Mouse (Mus musculus) embryonic fibroblast, embryonic 13.5 days (primary cell): ENCODE measurements around the gene Kif6. TPM values are rescaled to one million over a fixed set of nuclear protein-coding genes. Genes with fewer than 3 reads are reported as not detected.

ENCODE experiments used
- H3K27ac ChIP-seq: 2 replicates; pipeline ENCODE4 v1.5.1; 2012; ENCODE audit warnings: low read length, control low read depth, inconsistent platforms; ENCODE audit not compliant: insufficient read depth
- H3K4me1 ChIP-seq: 2 replicates; pipeline ENCODE4 v1.6.1; 2011; ENCODE audit warnings: low read length; ENCODE audit not compliant: control insufficient read depth, insufficient read depth
- H3K4me3 ChIP-seq: 2 replicates; pipeline ENCODE4 v1.5.1; 2011; ENCODE audit warnings: mild to moderate bottlenecking, control low read depth, low read length; ENCODE audit not compliant: insufficient read depth
- CTCF ChIP-seq: IDR thresholded peaks from 2 replicates; pipeline ENCODE4 v1.5.1; 2011; ENCODE audit warnings: mild to moderate bottlenecking, control low read depth, low read length, moderate library complexity, borderline replicate concordance; ENCODE audit not compliant: insufficient read depth
- POLR2A ChIP-seq: IDR thresholded peaks from 2 replicates; pipeline ENCODE4 v1.6.1; 2011; ENCODE audit warnings: low read depth, mild to moderate bottlenecking, control low read depth, low read length, moderate library complexity
- polyA plus RNA-seq: library from polyadenylated mRNA; stranded (reverse); fragments of >200 nt; gene quantifications from 2 replicates; pipeline ENCODE4 v1.2.4, GENCODE M21; 2011; ENCODE audit warnings: low read depth; ENCODE audit not compliant: missing spikeins, insufficient read length

Gene Kif6
- polyA plus RNA-seq, 1 experiment = 3.1 TPM

DNA sequence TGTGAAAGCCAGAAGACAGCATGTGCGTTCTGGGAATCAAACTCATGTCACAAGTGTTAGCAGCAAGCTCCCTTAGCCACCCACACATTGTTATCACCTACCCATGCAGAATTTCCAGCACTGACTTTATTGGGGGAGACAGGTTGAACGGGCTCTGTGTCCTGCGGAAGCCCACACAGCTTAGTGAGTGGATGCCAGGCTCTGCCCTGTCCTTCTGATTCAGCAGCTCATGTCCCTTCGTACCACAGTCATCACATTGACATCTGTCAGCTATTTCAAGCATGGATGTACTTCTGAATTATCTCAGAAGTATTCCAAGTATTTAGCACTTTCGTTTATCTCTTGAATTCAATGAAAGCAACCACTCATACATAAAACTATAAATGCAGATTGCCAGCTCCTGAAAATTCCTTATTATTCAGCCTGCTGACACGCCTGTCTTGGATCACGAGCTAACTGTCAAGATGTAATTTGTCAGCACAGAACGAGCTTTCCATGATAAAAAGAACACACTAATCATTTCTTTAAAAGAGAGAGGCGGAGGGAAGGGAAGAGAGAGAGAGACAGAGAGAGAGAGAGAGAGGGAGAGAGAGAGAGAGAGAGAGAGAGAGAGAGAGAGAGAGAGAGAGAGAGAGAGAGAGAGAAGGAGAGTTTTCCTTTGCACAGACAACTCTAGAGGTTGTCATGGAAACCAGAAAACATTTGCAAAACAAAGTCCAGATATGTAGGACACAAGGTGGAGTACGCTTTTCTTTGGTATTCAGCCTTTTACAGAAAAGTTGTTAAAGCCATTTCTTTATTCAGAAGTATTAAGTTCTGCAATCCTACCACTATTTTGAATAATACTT is 75.9 kb downstream of the Kif6 start:
- Histone ChIP-seq H3K4me3 (no peak overlapping the region), H3K4me1 (peaks cover 8% of the 10 kb centered on the region), H3K27ac (no peak overlapping the region)
- no peak for TF ChIP-seq CTCF
- no peak for TF ChIP-seq POLR2A

- no peak overlapping the region for H3K4me3 ChIP-seq
- peaks cover 8% of the 10 kb centered on the region for H3K4me1 ChIP-seq
- H3K27ac ChIP-seq = no peak overlapping the region
- TF ChIP-seq POLR2A (no peak), CTCF (no peak)
Observed at GRCm38 (mm10) chr17:49691455-49691805, 76.5 kb downstream of the Kif6 start.

GRCm38 (mm10) chr17:49693206-49693605 is 78.3 kb downstream of the Kif6 start:
- H3K4me3 ChIP-seq = no peak overlapping the region
- no peak overlapping the region for H3K27ac ChIP-seq
- TF ChIP-seq POLR2A (no peak), CTCF (no peak)
- H3K4me1 ChIP-seq = peaks cover 8% of the 10 kb centered on the region

- TF ChIP-seq POLR2A = no peak
- no peak for TF ChIP-seq CTCF
- H3K4me3 ChIP-seq = no peak overlapping the region
- no peak overlapping the region for H3K27ac ChIP-seq
- no peaks in the 10 kb centered on the region for H3K4me1 ChIP-seq
Observed at GRCm38 (mm10) chr17:49697220-49697619, 82.3 kb downstream of the Kif6 start.

- TF ChIP-seq CTCF (no peak), POLR2A (no peak)
- Histone ChIP-seq H3K27ac (no peak overlapping the region), H3K4me3 (no peak overlapping the region), H3K4me1 (no peaks in the 10 kb centered on the region)
Observed at GRCm38 (mm10) chr17:49703492-49704249, 88.7 kb downstream of the Kif6 start.

DNA sequence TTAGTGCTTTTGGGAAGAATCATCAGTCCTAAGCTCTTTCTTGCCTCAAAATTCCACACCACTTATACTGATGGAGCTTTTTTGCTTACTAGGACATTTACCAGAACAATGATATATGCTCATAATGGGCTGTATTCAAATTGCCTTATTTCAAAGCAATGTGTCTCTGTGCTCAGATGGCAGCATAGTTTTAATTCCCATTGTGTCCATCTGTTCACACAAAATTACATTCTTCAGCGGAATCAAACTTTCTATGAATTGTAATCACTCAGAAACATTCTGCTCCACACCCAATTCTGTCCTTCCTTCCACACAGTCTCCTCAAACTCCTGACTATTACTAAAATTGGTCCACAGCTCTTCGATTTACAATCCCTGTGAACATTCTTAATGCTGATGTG is 94.3 kb downstream of the Kif6 start:
- H3K4me3 ChIP-seq = no peak overlapping the region
- no peak overlapping the region for H3K27ac ChIP-seq
- no peak for TF ChIP-seq CTCF
- TF ChIP-seq POLR2A = no peak
- H3K4me1 ChIP-seq = no peaks in the 10 kb centered on the region

DNA sequence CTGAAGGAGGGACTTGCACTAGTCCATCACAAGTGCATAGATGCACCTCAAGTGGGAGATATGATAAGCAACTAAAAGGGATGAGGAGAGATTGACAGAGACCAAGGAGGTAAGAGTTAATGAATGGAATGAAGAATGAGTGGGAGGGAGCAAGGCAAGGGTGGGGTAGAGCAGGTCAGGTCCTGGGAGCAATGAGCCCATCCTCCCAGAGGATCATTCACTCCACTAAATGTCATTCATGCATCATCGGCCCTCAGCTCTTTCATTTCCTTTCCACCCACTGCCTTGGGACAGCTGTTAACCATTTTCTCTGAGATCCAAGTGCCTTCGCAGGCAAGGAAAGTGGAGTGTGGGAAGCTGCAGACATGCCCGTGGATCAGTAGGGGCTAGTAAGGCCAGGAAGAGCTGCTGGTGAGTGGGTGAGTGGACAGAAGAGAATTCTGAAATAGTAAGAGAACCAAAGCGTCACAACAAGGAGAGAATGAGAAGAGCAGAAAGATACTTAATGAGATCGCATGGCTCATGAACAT is 95.2 kb downstream of the Kif6 start:
- Histone ChIP-seq H3K4me1 (no peaks in the 10 kb centered on the region), H3K4me3 (no peak overlapping the region), H3K27ac (no peak overlapping the region)
- no peak for TF ChIP-seq CTCF
- no peak for TF ChIP-seq POLR2A

- Histone ChIP-seq H3K27ac (no peak overlapping the region), H3K4me3 (no peak overlapping the region), H3K4me1 (no peaks in the 10 kb centered on the region)
- TF ChIP-seq CTCF = no peak
- no peak for TF ChIP-seq POLR2A
Observed at GRCm38 (mm10) chr17:49726206-49726605, 111.3 kb downstream of the Kif6 start.

GRCm38 (mm10) chr17:49726976-49727375 is 112.0 kb downstream of the Kif6 start:
- H3K4me3 ChIP-seq = no peak overlapping the region
- TF ChIP-seq CTCF = no peak
- TF ChIP-seq POLR2A = no peak
- H3K4me1 ChIP-seq = no peaks in the 10 kb centered on the region
- no peak overlapping the region for H3K27ac ChIP-seq

DNA sequence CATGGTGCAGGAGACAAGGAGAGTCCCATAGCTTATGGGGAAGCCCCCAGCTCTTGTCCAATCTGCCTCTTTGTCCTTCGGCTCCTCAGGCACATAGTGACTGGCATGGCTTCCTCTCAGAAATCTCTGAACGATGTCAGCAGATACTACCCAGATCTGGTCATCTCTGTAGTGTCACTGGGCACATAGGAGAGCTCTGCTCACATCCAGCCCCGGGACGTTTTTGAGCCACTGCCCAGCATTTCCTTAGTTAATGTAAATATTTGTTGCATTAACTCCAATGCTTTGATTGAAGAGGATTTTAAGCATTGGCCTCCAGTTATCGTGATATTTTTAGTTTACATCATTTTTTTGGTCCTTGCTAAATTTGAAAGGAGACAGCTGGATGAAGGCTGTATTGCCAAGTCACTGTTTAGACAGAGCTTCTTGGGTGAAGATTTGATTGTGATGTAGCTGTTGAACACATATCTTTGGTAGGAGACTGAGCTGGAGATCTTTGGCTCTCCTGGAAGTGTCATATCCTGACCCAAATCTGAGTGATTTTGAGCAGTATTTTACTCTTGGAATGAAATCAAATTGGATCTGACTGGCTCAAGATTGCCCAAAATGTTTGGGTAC is 112.6 kb downstream of the Kif6 start:
- Histone ChIP-seq H3K4me1 (no peaks in the 10 kb centered on the region), H3K4me3 (no peak overlapping the region), H3K27ac (no peak overlapping the region)
- no peak for TF ChIP-seq CTCF
- no peak for TF ChIP-seq POLR2A
